Mouse (Mus musculus) cerebellum, adult 8-10 months (tissue): ENCODE results near the gene Olfr728.

Experiments used
- DNase-seq: peaks from one replicate; pipeline ENCODE4 v3.0.0; 2022

The Olfr728 gene

GRCm38 (mm10) chr14:50142580-50142979 is at the start of gene Olfr728:
Gene Olfr728, minus strand, starts transcription at chr14:50142680.
- DNase-seq, result no peak

GRCm38 (mm10) chr14:50188098-50188497 is 45.6 kb upstream of the Olfr728 start, which contains the start of gene Olfr730:
Gene Olfr730, minus strand, starts transcription at chr14:50188198.
- DNase-seq, result no peak

- DNase-seq, result no peak
These were observed 10.3 kb upstream of the Olfr728 start, which contains the start of gene Olfr729 for GRCm38 (mm10) chr14:50152810-50153209. Gene Olfr729, minus strand, starts transcription at chr14:50152910.

- no peak for DNase-seq
These were observed 19.6 kb downstream of the Olfr728 start, which contains the start of gene Olfr727 for GRCm38 (mm10) chr14:50122886-50123285. Gene Olfr727, plus strand, starts transcription at chr14:50123186.

- no peak for DNase-seq
These were observed 51.6 kb downstream of the Olfr728 start, which contains the start of gene Olfr726 for GRCm38 (mm10) chr14:50090853-50091252. Gene Olfr726, minus strand, starts transcription at chr14:50090953.
